Mouse (Mus musculus): ENCODE measurements at regions not wholly inside any gene's neighbourhood (a gene's known extent, or its start where the extent isn't known, plus 50 kb on each side); places are given as distances from the start of the nearest gene placed in this dataset.

- no peak for DNase-seq (ENCODE audit: low read depth, low spot score)
Observed at GRCm38 (mm10) chr8:113250264-113250663, 385.1 kb upstream of the Mon1b start.

GRCm38 (mm10) chr8:113254076-113254475 lies 381.3 kb upstream of the Mon1b start:
- DNase-seq (ENCODE audit: low read depth, low spot score) = no peak

DNA sequence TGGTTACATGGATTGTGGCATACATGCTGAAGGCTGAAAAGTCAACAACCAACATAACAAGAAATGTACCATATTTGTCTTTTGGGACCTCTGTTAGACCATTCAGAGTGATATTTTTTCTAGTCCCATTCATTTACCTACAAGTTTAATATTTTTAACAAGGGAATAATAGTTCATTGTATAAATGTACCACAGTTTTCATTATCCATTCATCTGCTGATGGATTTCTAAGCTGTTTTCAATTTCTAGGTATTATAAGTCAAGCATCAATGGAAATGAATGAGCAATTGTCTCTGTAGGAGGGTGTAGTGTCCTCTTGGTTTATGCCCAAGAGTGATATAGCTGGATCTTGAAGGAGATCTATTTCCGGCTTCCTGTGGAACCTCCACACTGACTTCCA lies 375.9 kb upstream of the Mon1b start:
- no peak for DNase-seq (ENCODE audit: low read depth, low spot score)

DNA sequence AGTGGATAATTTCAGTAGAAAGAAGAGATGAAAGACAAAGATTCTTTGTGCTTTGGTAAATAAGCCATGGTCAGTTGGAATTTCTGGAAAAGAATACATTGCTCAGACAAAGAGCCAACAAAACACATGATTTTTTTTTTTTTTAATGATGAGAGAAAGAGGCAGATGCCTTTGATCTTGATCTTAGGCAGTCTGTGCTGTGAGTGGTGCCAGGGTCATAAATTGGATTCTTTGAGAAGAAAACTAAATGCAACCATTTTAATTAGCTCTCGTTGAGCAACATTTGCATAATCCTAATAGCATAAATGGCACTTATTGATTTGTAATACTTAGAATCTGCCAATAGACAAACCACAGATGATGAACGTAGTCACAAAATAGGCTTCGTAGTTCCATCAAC lies 372.1 kb upstream of the Mon1b start:
- DNase-seq (ENCODE audit: low read depth, low spot score) = no peak

DNA sequence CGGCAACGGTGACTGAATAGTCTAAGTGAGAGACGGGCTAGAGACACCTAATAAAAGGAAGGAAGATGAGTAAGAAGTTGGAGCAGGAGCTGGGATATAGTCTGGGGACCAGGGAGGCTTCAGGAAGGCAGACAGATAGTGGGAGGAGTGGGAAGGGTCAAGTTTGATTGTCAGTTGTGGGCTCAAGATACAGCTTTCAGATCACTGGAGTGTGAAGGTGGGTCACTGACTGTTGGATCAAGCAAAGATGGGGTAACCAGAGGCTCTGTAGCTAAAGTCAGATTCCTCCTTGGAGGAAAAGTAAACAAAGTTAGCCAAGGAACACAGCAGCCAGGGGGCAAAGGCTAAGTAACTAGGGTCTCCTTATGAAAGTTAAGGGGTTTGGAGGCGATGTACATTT lies 364.1 kb upstream of the Mon1b start:
- DNase-seq (ENCODE audit: low read depth, low spot score) = no peak

DNA sequence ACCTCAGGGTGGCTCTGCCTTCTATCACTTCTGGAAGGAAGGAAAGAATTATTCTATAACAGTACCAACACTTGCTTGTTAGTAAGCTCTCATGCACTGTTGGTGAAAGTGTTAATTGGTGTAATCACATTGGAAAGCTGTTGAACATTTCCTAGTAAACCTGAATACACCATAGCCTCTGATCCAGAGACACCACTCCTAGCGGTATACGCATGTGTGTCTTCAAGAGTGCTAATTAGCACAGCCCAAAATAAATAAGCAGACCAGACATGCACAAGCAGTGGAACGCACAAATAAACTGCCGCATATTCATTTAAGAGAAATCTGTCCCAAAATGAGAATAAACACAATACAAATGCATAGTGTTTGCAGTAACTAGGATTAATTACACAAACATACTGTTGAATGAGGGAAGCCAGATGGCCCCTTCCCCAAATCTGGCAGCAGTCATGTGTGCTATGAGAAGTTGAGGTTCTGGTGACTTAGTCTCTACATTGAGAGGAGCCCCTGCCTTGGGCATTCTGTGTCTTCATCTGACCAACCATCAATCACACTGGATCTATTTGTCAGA lies 335.0 kb upstream of the Mon1b start:
- DNase-seq (ENCODE audit: low read depth, low spot score) = no peak

- DNase-seq (ENCODE audit: low read depth, low spot score) = no peak
Observed at GRCm38 (mm10) chr8:113303426-113303825, 332.0 kb upstream of the Mon1b start.

GRCm38 (mm10) chr8:113317169-113317568 lies 318.2 kb upstream of the Mon1b start:
- no peak for DNase-seq (ENCODE audit: low read depth, low spot score)

DNA sequence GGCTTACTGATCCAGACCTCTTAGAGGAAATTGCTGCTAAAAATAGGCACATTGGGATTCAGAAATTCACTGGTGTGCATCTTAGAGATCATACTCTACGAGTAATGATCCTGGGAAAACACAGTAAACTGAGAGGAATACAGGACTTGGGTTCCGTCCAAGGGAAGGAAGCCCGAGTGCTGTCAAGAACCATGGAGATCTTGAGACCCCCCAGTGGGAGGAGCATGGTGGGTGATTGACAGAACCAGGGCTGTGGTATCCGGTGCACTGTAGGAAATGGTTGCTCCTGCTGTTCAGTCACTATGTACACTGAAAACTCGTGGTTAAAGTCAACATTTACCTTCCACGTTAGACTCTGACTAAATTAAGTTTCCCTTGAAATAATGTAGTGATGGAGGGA lies 303.8 kb upstream of the Mon1b start:
- DNase-seq (ENCODE audit: low read depth, low spot score) = peak; percentile 9

DNA sequence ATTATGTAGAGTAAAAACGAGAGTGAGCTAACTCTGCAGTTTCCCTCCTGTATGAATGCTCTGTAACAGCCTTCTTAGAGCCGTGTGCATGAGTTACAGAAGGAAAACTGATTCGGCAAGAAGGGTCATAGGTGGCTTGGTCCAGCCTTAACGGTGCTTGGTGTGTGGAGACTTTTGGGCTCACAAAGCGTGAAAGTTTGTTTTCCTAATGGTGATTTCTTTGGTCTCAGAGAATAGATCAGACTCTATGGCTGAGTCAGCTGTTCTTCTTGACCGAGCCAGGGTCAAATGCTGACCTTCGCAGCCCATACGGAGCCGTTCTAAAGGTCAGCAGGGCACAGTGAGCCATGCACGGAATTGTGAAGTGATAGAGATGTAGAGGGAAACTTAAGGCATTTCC lies 294.1 kb upstream of the Mon1b start:
- no peak for DNase-seq (ENCODE audit: low read depth, low spot score)

GRCm38 (mm10) chr8:113361900-113362299 lies 273.5 kb upstream of the Mon1b start:
- peak; percentile 72 for DNase-seq (ENCODE audit: low read depth, low spot score)

- DNase-seq (ENCODE audit: low read depth, low spot score) = peak; percentile 35
Observed at GRCm38 (mm10) chr8:113364181-113364580, 271.2 kb upstream of the Mon1b start.

GRCm38 (mm10) chr8:113383517-113383916 lies 251.9 kb upstream of the Mon1b start:
- no peak for DNase-seq (ENCODE audit: low read depth, low spot score)

DNA sequence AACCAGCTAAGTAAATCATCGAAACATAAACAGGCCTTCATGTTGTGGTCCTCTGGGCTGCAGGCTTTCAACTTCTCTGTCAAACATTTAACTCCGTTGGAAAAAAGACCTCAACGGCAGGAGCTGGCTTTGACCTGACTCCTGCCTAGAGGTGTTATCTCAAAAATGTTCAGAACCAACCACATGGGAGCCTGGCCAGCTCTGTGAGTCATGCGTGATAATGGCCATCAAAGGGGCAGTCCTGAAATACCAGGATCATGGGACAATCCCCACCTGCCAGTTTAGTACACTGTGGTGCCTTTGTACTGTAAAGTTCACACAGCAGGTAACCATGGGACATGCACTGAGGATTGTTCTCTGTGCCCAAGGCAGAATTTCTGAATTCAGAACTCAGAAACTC lies 251.4 kb upstream of the Mon1b start:
- no peak for DNase-seq (ENCODE audit: low read depth, low spot score)

DNA sequence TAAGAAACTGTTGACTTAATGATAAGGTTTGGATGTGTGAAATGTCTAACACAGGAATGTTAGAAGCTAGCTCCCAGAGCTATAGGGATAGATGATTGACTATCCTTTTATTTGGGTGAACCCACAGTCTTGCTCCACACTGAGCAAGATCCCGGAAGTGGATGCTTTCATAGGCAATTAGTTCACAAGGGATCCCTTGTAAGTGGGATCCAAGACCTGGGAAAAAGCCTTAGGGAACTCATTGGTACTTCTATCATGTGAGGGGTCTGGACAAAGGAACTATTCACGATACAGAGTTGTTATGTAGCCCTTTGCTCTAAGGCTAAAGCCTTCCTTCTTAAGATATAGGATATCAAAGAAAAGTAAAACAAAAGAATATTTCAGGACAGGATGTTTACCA lies 245.9 kb upstream of the Mon1b start:
- DNase-seq (ENCODE audit: low read depth, low spot score) = no peak

DNA sequence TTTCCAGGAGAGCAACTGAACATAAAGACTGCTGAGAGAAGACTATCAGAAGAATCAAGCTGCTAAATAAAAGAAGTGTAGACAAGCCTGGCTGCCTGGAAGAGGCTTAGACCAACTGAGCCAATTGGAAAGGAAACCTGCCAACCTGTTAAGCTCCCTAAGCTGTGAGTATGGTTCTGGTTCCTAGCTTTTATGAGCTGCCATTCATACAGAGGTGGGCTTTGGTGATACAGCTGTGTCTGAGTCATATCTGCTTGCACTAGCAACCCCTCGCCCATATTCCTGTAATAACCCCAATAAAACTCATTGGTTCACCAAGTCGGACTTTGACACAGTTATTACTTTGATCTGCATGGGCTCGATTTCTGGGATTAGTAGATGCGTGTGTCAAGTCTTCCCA lies 245.3 kb upstream of the Mon1b start:
- DNase-seq (ENCODE audit: low read depth, low spot score) = no peak

DNA sequence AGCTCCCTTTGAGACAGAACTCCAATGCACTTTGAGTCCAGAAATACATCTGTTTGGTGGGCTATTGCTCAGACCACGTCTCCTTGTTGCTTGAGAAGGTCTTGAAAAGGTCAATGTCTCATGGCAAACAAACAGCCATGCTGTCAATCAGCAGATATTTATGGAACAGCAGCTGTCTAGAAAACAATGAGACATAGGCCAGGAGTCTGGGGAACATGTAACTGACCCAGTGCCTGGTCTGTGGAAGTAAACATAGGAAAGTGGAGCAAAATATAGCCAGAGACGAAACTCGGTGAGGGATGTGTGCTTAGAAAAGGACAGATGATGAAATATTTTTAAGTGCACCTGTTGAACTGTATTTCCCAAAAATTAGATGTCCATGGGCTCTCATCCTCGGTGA lies 241.1 kb upstream of the Mon1b start:
- no peak for DNase-seq (ENCODE audit: low read depth, low spot score)

DNA sequence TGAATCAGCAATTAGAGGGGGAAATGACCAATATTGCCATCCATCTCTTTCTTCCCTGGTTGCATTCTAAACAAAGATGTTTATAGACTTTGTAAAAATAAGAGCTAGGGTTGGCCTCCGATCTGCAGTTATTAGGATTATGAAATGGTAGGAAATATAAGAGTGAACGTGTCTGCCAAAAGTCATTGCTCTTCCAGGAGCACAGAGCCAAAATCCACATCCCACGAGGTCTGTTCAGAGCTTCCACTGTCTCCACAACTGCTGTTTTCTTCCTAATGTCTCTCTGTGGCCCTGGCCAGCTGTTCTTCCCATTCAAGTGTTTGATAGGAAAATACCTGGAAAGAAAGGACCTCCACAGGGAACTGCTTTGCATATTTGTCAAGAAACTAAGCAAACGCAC lies 230.2 kb upstream of the Mon1b start:
- peak; percentile 39 for DNase-seq (ENCODE audit: low read depth, low spot score)

GRCm38 (mm10) chr8:113419352-113419751 lies 216.0 kb upstream of the Mon1b start:
- DNase-seq (ENCODE audit: low read depth, low spot score) = no peak

GRCm38 (mm10) chr8:113422651-113423050 lies 212.7 kb upstream of the Mon1b start:
- no peak for DNase-seq (ENCODE audit: low read depth, low spot score)

DNA sequence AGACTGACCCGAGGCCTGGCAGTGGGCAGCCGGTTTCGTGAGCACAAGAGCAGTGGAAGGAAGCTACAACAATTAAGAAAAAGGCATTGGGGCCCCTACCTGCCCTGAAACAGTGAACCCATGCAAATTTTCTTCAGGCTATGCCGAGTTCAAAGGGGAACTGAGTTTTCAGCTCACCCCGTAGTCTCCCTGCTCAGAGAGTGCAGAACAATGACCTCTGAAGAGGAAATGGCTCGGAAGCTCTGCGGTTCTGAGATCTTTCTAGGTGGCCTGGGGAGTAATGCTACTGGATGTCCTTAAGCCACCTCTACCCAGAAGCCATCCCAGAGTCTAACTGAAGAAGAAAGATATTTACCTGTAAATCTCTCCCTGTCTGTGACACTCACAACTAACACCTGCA lies 196.3 kb upstream of the Mon1b start:
- DNase-seq (ENCODE audit: low read depth, low spot score) = no peak

GRCm38 (mm10) chr8:113454022-113454421 lies 181.4 kb upstream of the Mon1b start:
- DNase-seq (ENCODE audit: low read depth, low spot score) = no peak

DNA sequence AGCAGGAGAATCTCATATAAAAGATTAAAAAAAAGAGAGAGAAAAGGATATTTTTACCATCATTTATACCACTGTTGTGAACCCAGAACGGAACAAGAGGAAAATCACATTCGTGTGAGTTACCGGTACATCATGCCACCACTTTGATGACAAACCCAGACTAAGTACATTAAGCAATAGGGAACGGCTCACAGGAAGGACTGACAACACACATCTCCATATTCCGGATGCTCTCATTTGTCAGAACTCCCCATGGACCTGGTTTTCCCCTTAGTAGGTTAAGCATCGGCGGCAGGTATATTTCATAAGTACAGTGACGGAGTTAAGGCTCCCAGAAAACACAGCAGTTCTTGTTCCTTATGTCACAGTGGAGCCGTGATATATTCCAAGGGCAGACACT lies 170.8 kb upstream of the Mon1b start:
- DNase-seq (ENCODE audit: low read depth, low spot score) = no peak

- DNase-seq (ENCODE audit: low read depth, low spot score) = no peak
Observed at GRCm38 (mm10) chr8:113465156-113465555, 170.2 kb upstream of the Mon1b start.

Measured in R1 (cell line).